Mouse (Mus musculus) hindbrain, postnatal 0 days (tissue): ENCODE data around the gene Tmc4. TPM values are rescaled to one million over a fixed set of nuclear protein-coding genes. Genes with fewer than 3 reads are reported as not detected.

Experiments used
- ATAC-seq: fragments of 200-750 bp; cut with Nextera tagmentation; 2 replicates; pipeline ENCODE4 v1.8.0; 2017; ENCODE audit warnings: mild to moderate bottlenecking, moderate TSS enrichment, moderate library complexity
- DNase-seq: peaks from one replicate; pipeline ENCODE4 v3.0.0-alpha.2; 2015; ENCODE audit warnings: low spot score
- H3K27ac ChIP-seq: fragments of 300-500 bp; sonication (generic); 2 replicates; pipeline ENCODE4 v1.5.1; 2014; ENCODE audit warnings: mild to moderate bottlenecking
- H3K27me3 ChIP-seq: fragments of 300-500 bp; sonication (generic); 2 replicates; pipeline ENCODE4 v1.6.1; 2014; ENCODE audit warnings: low read length, mixed read lengths; ENCODE audit not compliant: insufficient read depth
- H3K36me3 ChIP-seq: fragments of 300-500 bp; sonication (generic); 2 replicates; pipeline ENCODE4 v1.6.1; 2014; ENCODE audit warnings: low read length, mixed read lengths; ENCODE audit not compliant: insufficient read depth
- H3K4me1 ChIP-seq: fragments of 300-500 bp; sonication (generic); 2 replicates; pipeline ENCODE4 v1.6.1; 2014; ENCODE audit warnings: antibody characterized with exemption, low read length, mixed read lengths; ENCODE audit not compliant: insufficient read depth
- H3K4me2 ChIP-seq: fragments of 300-500 bp; sonication (generic); 2 replicates; pipeline ENCODE4 v1.6.1; 2014; ENCODE audit warnings: low read depth, mild to moderate bottlenecking, low read length, moderate library complexity, mixed read lengths
- H3K4me3 ChIP-seq: fragments of 300-500 bp; sonication (generic); 2 replicates; pipeline ENCODE4 v1.5.1; 2014; ENCODE audit warnings: low read length
- H3K9ac ChIP-seq: fragments of 300-500 bp; sonication (generic); replicated peaks from 2 replicates; pipeline ENCODE4 v1.6.1; 2014; ENCODE audit warnings: mild to moderate bottlenecking, low read length, moderate library complexity, mixed read lengths
- H3K9me3 ChIP-seq: fragments of 300-500 bp; sonication (generic); 2 replicates; pipeline ENCODE4 v1.6.1; 2016; ENCODE audit warnings: low read length, mixed read lengths
- CTCF ChIP-seq: IDR thresholded peaks from 2 replicates; pipeline ENCODE4 v1.5.1; 2016; ENCODE audit warnings: antibody characterized with exemption, control low read depth, low read depth
- WGBS: fragments of 180-500 bp; shearing (Covaris S2); extraction: QIAGEN DNeasy Blood & Tissue Kit; methylation state at CpG from one replicate; pipeline ENCODE4 v1.1.7; 2014; 5-methylcytosine and 5-hydroxymethylcytosine counted together
- polyA plus RNA-seq: library from polyadenylated mRNA; unstranded; fragments of >200 nt; fragmentation: Nextera tagmentation; extraction: Ambion mirVana; gene quantifications from 2 replicates; pipeline ENCODE4 v1.2.1, GENCODE M21; 2015
- total RNA-seq: library from RNA; depleted of rRNA; stranded (reverse); fragments of >200 nt; gene quantifications from 2 replicates; pipeline ENCODE4 v1.2.3, GENCODE M21; 2014

Gene Tmc4
- total and polyA plus RNA-seq, 2 experiments from 2014 or later, result 3.5 to 4.2 TPM

DNA sequence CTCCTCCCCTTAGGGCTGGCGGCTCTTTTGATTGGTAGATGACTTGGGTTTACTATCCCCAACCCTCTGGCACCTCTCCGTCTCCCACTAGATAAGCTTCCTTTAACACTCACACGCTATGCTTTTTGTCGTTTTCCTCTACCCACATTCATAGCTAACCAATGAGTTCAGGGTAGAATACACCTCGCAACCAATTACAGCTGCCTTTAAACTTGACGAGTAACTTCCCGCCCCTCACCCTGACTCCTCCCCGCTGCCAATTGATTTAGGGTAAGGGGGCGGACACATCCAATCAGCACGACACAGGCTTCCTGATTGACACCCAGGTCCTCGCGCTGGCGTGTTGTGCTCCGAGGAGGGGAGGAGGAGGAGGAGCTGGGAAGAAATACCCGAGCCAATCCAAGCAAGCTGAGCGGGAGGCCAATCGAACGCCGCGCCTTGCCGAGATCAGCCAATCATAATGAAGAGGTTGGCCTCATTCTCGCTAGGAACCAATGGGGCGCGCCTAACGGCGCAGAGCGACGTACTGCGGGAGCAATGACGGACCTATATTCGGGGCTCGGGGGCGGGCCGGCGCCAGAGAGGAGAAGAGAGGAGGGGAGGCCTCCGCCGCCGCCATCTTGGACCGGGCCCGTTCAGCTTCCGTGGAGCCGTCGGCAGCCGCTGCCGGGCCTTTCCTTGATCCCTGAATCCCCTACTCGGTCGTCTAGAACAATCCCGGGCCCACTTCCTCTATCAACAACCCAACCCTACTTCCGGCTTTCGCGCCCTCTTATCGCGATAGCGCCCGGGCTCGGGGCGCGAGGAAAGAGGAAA, 32.5 kb downstream of the Tmc4 start, which contains the start of gene Cnot3:
Cnot3 (plus strand) TSS at position 597 of the 816 bp plus-strand sequence.
- Histone ChIP-seq H3K9ac (peak within 1 kb of the TSS; percentile 97), H3K27ac (peak within 1 kb of the TSS; percentile 98), H3K4me3 (peak within 1 kb of the TSS; percentile 97), H3K36me3 (peaks cover 7% of the 10 kb centered on the region; the same call in 1 of the 2 replicates), H3K4me1 (peaks cover 23% of the 10 kb centered on the region), H3K27me3 (no peaks in the 10 kb centered on the region), H3K9me3 (no peaks in the 10 kb centered on the region), H3K4me2 (peak within 1 kb of the TSS; percentile 78)
- WGBS, result under 1% methylated on average over 51 of the region's 58 CpGs
- ATAC-seq (peak; percentile 98), DNase-seq (peak; percentile 99)
- TF ChIP-seq CTCF, result no peak

DNA sequence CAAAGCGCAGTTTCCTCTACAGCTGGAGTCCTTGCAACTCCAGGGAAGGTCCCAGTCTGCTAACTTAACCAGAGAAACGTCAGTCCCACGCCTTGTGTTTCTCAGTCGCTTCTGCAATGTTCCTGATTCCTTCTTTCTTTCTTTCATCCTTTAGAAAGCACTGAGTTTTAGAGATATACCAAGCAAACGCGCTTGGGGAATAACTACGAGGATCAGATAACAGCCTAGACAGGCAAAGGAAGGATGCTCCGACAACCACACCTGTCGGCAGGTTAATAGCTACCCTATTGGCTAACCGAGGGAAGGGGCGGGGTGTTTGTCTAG, 33.0 kb downstream of the Tmc4 start:
- H3K27me3 ChIP-seq, result no peaks in the 10 kb centered on the region
- peaks cover 7% of the 10 kb centered on the region; the same call in 1 of the 2 replicates for H3K36me3 ChIP-seq
- H3K27ac ChIP-seq, result 0 out of 2 replicates have a peak overlapping the region, but pooled peaks have one; percentile 17
- H3K4me3 ChIP-seq, result peak overlapping the region; percentile 97
- ATAC-seq, result no peak
- H3K4me1 ChIP-seq, result peaks cover 23% of the 10 kb centered on the region
- no peaks in the 10 kb centered on the region for H3K9me3 ChIP-seq
- 2% methylated on average over 11 of the region's 11 CpGs for whole genome bisulfite sequencing
- peak overlapping the region; percentile 71 for H3K4me2 ChIP-seq
- H3K9ac ChIP-seq, result peak overlapping the region; percentile 25; the same call in 1 of the 2 replicates
- TF ChIP-seq CTCF, result no peak
- DNase-seq, result no peak

DNA sequence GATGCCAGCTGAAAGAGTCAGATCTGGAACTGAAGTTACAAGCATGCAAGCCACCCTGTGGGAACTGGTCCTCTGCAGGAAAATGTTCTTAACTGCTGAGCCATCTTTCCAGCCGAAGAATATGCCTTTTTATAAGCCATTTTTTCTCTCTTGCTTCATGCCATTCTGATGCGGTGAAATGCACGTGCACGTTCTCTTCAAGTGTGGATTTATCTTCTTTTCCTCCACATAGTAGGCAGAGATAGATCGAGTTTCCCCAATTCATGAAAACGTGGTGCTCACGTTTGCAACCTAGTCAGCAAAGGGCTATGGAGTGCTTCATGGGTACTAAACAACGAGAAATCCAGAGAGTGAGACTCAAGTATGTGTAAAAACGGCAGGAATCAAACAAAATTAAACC, 33.5 kb downstream of the Tmc4 start:
- no peaks in the 10 kb centered on the region for H3K9me3 ChIP-seq
- H3K4me1 ChIP-seq, result peaks cover 23% of the 10 kb centered on the region
- no peak for DNase-seq
- H3K4me2 ChIP-seq, result peak overlapping the region; percentile 71
- 25% methylated on average over 9 of the region's 9 CpGs for WGBS
- TF ChIP-seq CTCF, result no peak
- peak overlapping the region; percentile 25; the same call in 1 of the 2 replicates for H3K9ac ChIP-seq
- H3K4me3 ChIP-seq, result peak overlapping the region; percentile 97
- 0 out of 2 replicates have a peak overlapping the region, but pooled peaks have one; percentile 17 for H3K27ac ChIP-seq
- no peak for ATAC-seq
- no peaks in the 10 kb centered on the region for H3K27me3 ChIP-seq
- peaks cover 9% of the 10 kb centered on the region; the same call in 1 of the 2 replicates for H3K36me3 ChIP-seq

DNA sequence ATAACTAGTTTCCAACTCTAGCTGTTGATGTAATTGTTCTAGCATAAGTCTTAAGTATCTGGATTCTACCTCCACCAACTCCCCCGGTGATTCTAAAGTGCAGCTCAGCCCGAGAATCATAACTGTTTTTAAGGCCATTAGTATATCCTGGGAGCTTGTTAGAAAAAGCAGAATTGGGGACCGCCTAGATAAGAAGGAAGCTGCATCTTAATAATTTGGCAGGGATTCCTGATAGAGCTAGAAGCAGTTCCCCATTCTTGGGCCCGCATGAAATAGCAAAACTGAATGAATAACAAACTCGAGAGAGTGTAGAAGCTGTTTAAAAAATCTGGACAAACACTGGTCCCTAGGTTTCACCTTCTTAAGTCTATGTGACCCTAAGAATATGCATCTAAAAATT, 33.9 kb downstream of the Tmc4 start:
- H3K9ac ChIP-seq, result no peak overlapping the region
- H3K27me3 ChIP-seq, result no peaks in the 10 kb centered on the region
- H3K36me3 ChIP-seq, result peaks cover 13% of the 10 kb centered on the region; the same call in 1 of the 2 replicates
- H3K4me3 ChIP-seq, result no peak overlapping the region
- no peak overlapping the region for H3K27ac ChIP-seq
- DNase-seq (no peak), ATAC-seq (no peak)
- H3K9me3 ChIP-seq, result no peaks in the 10 kb centered on the region
- no peak for TF ChIP-seq CTCF
- H3K4me1 ChIP-seq, result peaks cover 23% of the 10 kb centered on the region
- WGBS, result 74% methylated on average over 5 of the region's 5 CpGs
- no peak overlapping the region for H3K4me2 ChIP-seq

DNA sequence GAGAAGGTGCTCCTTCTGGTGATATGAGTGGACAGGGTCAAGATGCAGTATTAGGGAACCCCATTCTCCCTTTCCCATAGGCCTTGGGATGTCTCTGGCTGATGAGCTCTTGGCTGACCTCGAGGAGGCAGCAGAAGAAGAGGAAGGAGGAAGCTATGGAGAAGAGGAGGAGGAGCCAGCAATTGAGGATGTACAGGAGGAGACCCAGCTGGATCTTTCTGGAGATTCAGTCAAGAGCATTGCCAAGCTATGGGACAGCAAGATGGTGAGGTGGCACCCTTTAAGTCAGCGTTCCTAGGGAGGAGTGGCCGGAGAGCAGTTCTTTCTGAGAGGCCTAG, 46.9 kb downstream of the Tmc4 start:
- no peak for TF ChIP-seq CTCF
- H3K9ac ChIP-seq, result peak overlapping the region; percentile 80
- DNase-seq (no peak), ATAC-seq (no peak)
- H3K27me3 ChIP-seq, result no peaks in the 10 kb centered on the region
- peak overlapping the region; percentile 98 for H3K4me2 ChIP-seq
- H3K4me3 ChIP-seq, result peak overlapping the region; percentile 54
- H3K36me3 ChIP-seq, result peaks cover 18% of the 10 kb centered on the region
- 69% methylated on average over 3 of the region's 3 CpGs for WGBS
- no peak overlapping the region; the same call in 1 of the 2 replicates for H3K27ac ChIP-seq
- H3K9me3 ChIP-seq, result no peaks in the 10 kb centered on the region
- H3K4me1 ChIP-seq, result peaks cover 20% of the 10 kb centered on the region

DNA sequence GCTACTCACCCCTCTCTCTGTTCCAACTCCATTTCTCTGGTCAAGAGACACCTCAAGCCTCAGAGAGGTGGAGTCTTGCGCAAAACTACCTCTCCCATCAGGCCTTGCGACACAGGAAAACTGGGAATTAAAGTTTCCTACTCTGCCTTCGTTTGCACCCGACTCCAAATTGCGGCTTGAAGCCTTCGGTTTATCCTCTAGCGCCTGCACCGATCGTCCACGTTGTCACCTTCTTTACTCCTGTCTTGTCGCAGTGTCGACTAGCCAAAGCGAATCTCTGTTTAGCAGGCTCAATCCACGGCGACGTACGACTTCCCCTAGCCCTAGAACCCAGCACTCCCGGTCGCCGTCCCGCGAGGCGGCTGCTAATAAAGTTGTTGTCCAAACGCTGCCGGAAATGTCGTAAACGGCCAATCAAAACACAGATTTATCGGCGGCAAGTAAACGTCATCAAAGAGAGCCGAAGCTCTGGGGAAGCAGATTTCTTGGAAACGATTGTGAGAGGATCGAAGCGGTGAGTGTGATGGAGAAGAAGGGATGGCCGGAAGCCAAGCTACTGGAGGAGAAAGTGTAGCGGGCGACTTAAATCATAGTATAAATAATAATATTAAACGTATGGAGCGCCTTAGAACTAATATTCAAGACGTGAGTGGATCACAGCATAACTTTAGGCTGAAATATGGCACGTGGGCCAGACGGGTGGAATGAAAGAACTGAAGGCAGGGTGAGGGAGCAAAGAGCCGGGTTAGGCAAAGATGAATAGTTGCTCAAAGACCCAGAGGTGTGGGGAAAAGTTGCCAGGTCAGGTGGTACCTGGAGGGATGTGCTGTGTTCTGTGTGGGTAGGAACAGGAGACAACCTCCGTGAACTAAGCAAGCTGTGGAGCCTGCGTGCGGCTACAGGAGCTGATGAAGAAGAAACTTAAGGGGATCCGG, 47.5 kb downstream of the Tmc4 start, which contains the start of the genes Tfpt and Prpf31:
Tfpt (minus strand) TSS at position 387 of the 935 bp plus-strand sequence.
Prpf31 (plus strand) TSS at position 443 of the 935 bp plus-strand sequence.
- H3K9ac ChIP-seq, result peak within 1 kb of the TSS; percentile 80
- peaks cover 20% of the 10 kb centered on the region for H3K4me1 ChIP-seq
- peak within 1 kb of the TSS; percentile 54 for H3K4me3 ChIP-seq
- H3K4me2 ChIP-seq, result peak within 1 kb of the TSS; percentile 98
- ATAC-seq, result peak; percentile 92
- H3K36me3 ChIP-seq, result peaks cover 13% of the 10 kb centered on the region
- no peaks in the 10 kb centered on the region for H3K9me3 ChIP-seq
- peak; percentile 98 for DNase-seq
- no peak for TF ChIP-seq CTCF
- WGBS, result 2% methylated on average over 47 of the region's 47 CpGs
- H3K27ac ChIP-seq, result peak within 1 kb of the TSS; percentile 91
- no peaks in the 10 kb centered on the region for H3K27me3 ChIP-seq
